Mouse (Mus musculus) T-helper 2 cell (primary cell): Measurements from ENCODE around the gene Tvp23b.

Experiments
- in situ Hi-C: fragments of 300-600 bp; cut with MboI, MseI; formaldehyde crosslinking; loops from one replicate; pipeline ENCODE4 v1.15.1; 2025; ENCODE audit warnings: high pct_unique_total_duplicates

Tvp23b gene

DNA sequence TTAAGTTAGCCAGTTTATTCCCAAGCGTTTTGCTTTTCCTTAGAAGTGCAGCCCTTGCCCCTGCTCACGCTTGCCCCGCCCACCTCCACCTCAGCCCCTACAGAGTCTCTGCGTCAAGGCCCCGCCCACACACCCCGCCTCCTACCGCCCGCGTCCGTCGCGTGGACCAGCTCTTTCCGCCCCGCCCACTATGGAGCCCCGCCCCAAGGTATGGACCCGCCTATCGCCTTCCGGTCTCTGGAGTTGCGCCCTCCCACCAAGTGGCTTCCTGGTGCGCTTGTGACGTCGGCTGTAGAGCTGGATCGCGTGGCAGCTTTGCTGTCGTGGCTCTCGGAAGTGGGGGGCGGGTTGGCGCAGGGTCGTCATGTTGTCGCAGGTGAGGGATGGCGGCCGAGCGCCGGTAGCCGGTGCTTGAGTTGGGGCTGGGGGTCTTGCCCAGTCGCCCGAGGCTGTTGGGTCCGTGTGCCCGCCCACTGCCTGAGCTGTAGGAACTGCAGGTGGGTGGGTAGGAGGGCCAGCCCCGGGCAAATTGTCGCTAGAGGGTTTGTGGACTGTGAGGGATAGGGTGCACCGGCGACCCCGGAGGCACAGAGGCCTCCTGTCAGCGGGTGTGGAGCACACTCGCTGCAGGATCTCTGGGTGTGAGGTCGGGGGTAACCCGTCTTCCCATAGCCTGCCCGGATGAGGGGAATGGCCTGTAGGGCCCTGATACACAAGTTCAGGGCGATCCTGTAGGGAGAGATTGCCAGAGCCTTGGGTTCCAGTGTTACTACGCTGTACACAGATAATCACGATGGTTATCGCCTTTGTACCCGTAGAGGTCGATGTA is at the start of gene Tvp23b:
Gene Tvp23b (plus strand): TSS at position 236 of the 829 bp plus-strand sequence.
- in situ Hi-C loops: loop anchor here (10.0 kb wide), 1 partner anchor 125 kb away; the partner anchor contains the start of gene Gm10428

DNA sequence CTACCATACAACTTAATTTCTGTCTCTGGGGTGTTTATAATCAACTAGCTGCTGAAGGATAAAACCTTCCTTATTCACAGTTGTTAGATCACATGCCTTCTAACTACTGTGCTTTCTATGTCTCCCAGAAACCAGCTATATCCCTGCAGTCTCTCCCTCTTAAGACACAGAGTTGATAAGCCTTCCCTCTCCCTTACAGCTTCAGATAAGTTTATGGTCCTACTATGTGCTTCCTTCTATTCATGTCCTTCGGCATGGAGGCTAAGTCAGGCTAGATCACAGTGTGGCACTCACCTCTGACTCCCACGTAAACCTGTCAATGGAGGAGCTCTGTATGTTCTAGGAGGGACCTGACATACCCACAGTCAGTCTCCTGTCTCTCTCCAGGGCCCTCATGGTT is 48.9 kb upstream of the Tvp23b start:
- in situ Hi-C loops: no loop called here

DNA sequence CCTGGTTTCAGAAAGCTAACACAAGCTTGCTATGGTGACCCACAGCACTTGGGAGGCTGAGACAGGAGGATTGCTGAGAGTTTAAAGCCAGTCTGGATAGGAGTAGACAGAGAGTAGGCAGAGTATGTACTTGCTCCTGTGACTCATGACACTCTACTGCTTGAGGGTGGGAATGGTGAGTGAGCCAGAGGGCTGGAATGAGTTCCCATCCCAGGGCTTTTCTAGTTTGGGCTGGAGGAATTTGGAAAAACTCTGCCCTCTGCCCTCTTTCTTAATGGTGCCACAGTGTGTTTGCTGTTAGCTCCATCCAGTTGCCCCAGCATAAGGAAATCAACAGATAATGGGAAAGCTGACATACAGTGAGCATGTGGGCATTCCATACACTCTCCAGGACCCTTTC is 47.3 kb upstream of the Tvp23b start:
- in situ Hi-C loops: no loop called here

DNA sequence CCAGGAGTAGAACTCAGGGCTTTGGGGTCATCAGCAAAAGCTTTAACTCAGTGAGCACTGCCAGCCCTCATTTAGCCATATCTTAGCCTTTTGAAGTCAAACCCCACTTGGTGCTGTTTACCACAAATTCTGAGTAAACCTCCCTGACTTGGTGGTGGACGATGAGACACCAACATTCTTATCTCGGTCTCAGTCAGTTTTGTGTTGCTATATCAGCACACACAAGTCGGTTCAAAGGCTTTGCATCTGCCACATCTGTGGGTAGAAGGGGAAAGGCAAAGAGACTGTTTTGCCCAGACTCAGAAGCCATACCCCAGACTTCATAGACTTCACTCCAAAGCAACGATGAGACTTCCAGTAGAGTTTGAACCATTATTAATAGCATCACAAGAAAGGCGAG is 34.7 kb upstream of the Tvp23b start:
- in situ Hi-C loops: no loop called here

- in situ Hi-C loops: no loop called here
Measured at GRCm38 (mm10) chr11:62845730-62846129, 33.5 kb upstream of the Tvp23b start.

GRCm38 (mm10) chr11:62846961-62847654 is 32.1 kb upstream of the Tvp23b start, which contains the start of gene Fbxw10:
TSS of gene Fbxw10 (plus strand) at chr11:62847069.
- in situ Hi-C loops: no loop called here

DNA sequence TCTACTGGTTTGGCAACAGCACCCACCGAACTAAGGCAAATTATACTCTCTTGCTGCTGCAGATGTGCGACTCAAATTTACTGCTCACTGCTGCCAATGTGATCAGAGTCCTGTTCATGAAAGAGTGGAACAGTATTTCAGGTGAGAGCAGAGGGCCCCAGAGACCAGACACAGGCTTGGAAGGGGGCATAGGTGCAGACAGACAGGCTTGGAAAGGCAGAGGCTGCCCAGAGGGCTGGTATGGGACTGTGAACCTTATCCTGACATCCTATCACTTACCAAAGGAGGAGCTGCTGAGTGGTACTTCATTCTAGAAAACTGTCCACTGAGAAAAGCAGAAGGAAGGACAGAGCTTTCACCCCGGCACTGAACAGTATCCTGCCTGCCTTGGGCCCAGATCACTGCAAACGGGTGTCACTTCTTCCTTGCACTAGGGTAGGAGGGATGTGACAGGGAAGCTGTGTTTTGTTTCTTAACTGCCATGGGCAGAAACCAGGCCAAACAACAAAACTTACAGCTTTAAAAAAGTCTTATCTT is 31.5 kb upstream of the Tvp23b start:
- in situ Hi-C loops: no loop called here

DNA sequence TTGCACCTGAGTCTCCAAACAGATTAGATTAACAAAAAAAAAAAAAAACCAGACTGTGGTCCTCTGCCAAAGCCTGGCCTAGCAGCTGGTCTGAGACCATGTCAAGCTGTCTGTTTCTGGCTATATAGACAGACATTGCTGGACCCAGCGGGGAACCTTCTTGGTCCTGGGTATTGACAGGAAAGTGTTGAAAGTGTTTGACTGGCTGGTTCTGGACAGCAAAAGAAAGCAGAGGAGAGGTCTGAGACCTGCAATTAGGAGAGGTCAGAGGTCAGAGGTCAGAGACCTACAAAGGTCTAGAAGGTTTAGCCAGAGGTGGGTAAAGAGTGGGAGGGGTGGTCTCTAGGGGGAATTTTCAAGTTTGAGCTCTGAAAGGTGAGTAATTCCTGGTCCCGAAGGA is 31.0 kb upstream of the Tvp23b start:
- in situ Hi-C loops: no loop called here

- in situ Hi-C loops: no loop called here
Measured at GRCm38 (mm10) chr11:62851199-62851598, 28.1 kb upstream of the Tvp23b start.

GRCm38 (mm10) chr11:62853334-62853733 is 25.9 kb upstream of the Tvp23b start:
- in situ Hi-C loops: no loop called here

DNA sequence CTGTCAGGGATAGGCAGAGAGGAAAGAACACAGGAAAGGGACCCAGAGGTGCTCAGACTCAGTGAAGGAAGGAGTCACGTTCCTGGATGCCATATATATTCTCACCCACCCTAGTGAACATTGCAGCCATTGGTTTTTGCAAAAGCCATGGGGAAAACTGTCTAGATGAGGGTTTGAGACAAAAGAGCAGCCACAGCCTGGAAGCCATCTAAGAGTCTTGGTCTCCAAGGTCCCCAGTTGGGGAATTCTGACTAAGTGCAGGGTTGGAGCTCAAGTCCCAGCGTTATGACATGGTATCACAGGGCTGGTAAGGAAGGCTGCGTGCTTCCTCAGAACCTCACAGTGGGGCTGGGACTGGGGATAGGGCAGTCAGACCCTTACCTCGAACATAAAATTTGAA is 13.7 kb upstream of the Tvp23b start:
- in situ Hi-C loops: no loop called here

GRCm38 (mm10) chr11:62866685-62867084 is 12.6 kb upstream of the Tvp23b start:
- in situ Hi-C loops: no loop called here

DNA sequence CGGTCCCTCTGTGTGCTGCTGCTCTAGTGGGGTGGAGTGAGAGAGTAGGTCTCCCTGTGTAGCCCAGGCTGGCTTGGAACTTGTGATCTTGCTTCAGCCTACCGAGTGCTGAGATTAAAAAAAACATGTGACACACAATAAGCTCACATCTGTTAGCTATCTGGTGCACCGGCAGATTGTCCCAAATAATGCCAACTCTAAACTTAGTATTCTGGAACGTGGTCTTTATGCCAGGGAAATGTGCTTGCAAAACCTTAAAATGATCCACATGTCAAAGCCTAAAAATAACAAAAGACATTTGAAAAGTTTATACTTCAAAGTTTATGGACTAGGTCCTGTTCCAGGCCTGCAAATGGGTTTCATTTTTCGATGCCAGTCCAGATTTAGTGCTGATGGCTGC is 10.1 kb upstream of the Tvp23b start:
- in situ Hi-C loops: no loop called here

DNA sequence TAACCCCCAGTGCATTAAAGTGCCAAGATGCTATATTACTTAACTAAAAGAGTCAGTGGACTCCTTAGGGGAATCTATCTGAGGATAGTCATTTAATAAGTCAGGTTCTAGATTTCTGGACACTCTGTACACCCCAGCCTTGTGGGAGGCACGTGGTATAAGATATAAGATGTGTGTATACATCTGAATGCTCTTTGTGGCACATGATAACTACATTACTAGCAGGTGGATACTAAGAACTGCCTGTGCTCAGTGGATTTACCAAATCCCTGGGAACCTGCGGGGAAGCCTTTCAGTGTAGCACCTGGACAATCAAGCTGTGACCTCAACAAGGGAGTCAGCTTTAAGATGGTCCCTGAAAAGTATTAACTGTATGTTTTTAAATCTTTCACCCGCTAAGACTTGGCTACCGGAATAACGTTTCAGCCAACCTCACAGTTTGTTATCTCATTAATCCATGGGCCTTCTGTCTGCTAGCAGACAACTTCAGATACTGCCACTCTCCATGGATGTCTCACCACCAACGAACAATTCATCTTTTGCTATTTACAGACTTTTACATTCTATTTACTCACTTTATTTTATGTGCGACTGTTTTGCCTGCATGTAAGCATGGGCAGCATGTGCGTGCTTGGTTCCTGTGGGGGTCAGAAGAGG is 9.4 kb upstream of the Tvp23b start:
- in situ Hi-C loops: loop anchor here (5.0 to 10.0 kb wide), 2 partner anchors 53 to 115 kb away; partner anchors contain the start of gene Gm10428

GRCm38 (mm10) chr11:62873479-62873878 is 5.8 kb upstream of the Tvp23b start:
- in situ Hi-C loops: loop anchor here (5.0 to 10.0 kb wide), 2 partner anchors 56 to 119 kb away; partner anchors contain the start of gene Gm10428

GRCm38 (mm10) chr11:62875696-62876095 is 3.6 kb upstream of the Tvp23b start:
- in situ Hi-C loops: loop anchor here (10.0 kb wide), 1 partner anchor 121 kb away; the partner anchor contains the start of gene Gm10428

DNA sequence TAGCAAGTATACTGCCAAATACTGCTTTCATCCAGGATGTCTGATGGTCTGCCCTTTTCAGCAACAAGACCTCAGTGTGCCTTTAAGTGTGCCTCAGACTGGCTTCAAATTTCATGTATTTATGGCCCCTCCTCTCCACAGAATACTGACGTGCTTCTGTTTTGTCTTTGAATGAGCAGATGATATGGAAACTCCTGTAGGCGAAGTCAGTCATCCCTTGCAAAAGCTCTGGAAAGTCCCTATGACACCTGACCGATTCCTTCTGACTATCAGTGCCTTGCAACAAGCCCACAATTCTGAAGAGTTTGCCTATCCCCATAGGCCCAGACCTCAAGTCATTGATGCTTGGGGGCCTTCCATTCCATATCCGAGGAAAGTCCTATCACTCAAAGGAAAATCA is 2.8 kb upstream of the Tvp23b start:
- in situ Hi-C loops: loop anchor here (10.0 kb wide), 1 partner anchor 122 kb away; the partner anchor contains the start of gene Gm10428

GRCm38 (mm10) chr11:62877391-62877790 is 1.9 kb upstream of the Tvp23b start:
- in situ Hi-C loops: loop anchor here (10.0 kb wide), 1 partner anchor 123 kb away; the partner anchor contains the start of gene Gm10428

DNA sequence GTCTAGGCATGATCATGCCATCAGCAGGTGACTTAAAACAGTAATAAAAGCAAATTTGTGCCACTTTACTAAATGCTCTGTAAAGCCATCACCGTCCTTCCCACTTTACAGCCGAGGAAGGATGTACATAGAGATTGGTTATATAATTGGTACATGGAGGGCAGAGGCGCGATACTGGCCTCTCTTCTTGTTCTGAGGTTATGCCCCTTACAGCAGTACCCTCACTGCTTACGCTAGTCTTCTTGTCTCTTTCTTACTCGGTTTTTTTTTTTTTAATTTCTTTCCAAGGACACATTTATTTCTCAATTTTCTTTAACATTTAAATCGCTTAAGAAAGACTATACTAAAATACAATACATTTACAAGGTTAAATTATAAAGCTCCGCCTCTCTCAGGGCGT is 527 bp upstream of the Tvp23b start:
- in situ Hi-C loops: loop anchor here (10.0 kb wide), 1 partner anchor 124 kb away; the partner anchor contains the start of gene Gm10428

GRCm38 (mm10) chr11:62883407-62883806 is 4.2 kb downstream of the Tvp23b start:
- in situ Hi-C loops: no loop called here

GRCm38 (mm10) chr11:62885323-62885722 is 6.1 kb downstream of the Tvp23b start:
- in situ Hi-C loops: no loop called here

GRCm38 (mm10) chr11:62890796-62891195 is 11.5 kb downstream of the Tvp23b start:
- in situ Hi-C loops: no loop called here
